Mouse (Mus musculus): Measurements from ENCODE around the gene Grin2a. TPM values are rescaled to one million over a fixed set of nuclear protein-coding genes. Genes with fewer than 3 reads are reported as not detected.

The Grin2a gene
- total RNA-seq, 2 experiments from 2014 or later: 51.3 to 52.3 TPM

- DNase-seq: no peak
- intact Hi-C loops (cut with DNase I): no loop called here
These were observed 231.3 kb downstream of the Grin2a start for GRCm38 (mm10) chr16:9764086-9764485.

GRCm38 (mm10) chr16:9760347-9760746, 235.0 kb downstream of the Grin2a start:
- intact Hi-C loops (cut with DNase I): no loop called here
- DNase-seq: no peak

GRCm38 (mm10) chr16:9756849-9757248, 238.5 kb downstream of the Grin2a start:
- DNase-seq: no peak
- intact Hi-C loops (cut with DNase I): no loop called here

- intact Hi-C loops (cut with DNase I): no loop called here
- DNase-seq: no peak
These were observed 241.3 kb downstream of the Grin2a start for GRCm38 (mm10) chr16:9754061-9754460.

- peak; percentile 76 for DNase-seq
- intact Hi-C loops (cut with DNase I): no loop called here
These were observed 242.3 kb downstream of the Grin2a start for GRCm38 (mm10) chr16:9753045-9753444.

- intact Hi-C loops (cut with DNase I): no loop called here
- peak; percentile 40 for DNase-seq
These were observed 242.8 kb downstream of the Grin2a start for GRCm38 (mm10) chr16:9752600-9752999.

GRCm38 (mm10) chr16:9751045-9751569, 244.3 kb downstream of the Grin2a start:
- intact Hi-C loops (cut with DNase I): no loop called here
- DNase-seq: peak; percentile 69

GRCm38 (mm10) chr16:9749661-9750060, 245.7 kb downstream of the Grin2a start:
- intact Hi-C loops (cut with DNase I): no loop called here
- no peak for DNase-seq

GRCm38 (mm10) chr16:9742443-9742842, 252.9 kb downstream of the Grin2a start:
- no peak for DNase-seq

GRCm38 (mm10) chr16:9738679-9739078, 256.7 kb downstream of the Grin2a start:
- DNase-seq: no peak
- intact Hi-C loops (cut with DNase I): no loop called here

More at GRCm38 (mm10) chr16:9742443-9742842, 252.9 kb downstream of the Grin2a start:
- intact Hi-C loops (cut with DNase I): no loop called here

GRCm38 (mm10) chr16:9737131-9737530, 258.2 kb downstream of the Grin2a start:
- intact Hi-C loops (cut with DNase I): no loop called here
- DNase-seq: no peak

- peak; percentile 87 for DNase-seq
- intact Hi-C loops (cut with DNase I): no loop called here
These were observed 259.8 kb downstream of the Grin2a start for GRCm38 (mm10) chr16:9735365-9736080.

GRCm38 (mm10) chr16:9727603-9728002, 267.8 kb downstream of the Grin2a start:
- intact Hi-C loops (cut with DNase I): no loop called here
- peak; percentile 13 for DNase-seq

GRCm38 (mm10) chr16:9725578-9726113, 269.7 kb downstream of the Grin2a start:
- DNase-seq: peak; percentile 60
- intact Hi-C loops (cut with DNase I): no loop called here

- no peak for DNase-seq
- intact Hi-C loops (cut with DNase I): no loop called here
These were observed 284.0 kb downstream of the Grin2a start for GRCm38 (mm10) chr16:9711398-9711797.

- intact Hi-C loops (cut with DNase I): no loop called here
- no peak for DNase-seq
These were observed 285.4 kb downstream of the Grin2a start for GRCm38 (mm10) chr16:9709921-9710320.

GRCm38 (mm10) chr16:9697141-9697540, 298.2 kb downstream of the Grin2a start:
- DNase-seq: no peak

GRCm38 (mm10) chr16:9694081-9694480, 301.3 kb downstream of the Grin2a start:
- no peak for DNase-seq
- intact Hi-C loops (cut with DNase I): no loop called here

More at GRCm38 (mm10) chr16:9697141-9697540, 298.2 kb downstream of the Grin2a start:
- intact Hi-C loops (cut with DNase I): no loop called here

- intact Hi-C loops (cut with DNase I): loop anchor here (10.0 kb wide), 1 partner anchor 306 kb away; the partner anchor contains the start of gene Grin2a
- no peak for DNase-seq
These were observed 306.7 kb downstream of the Grin2a start for GRCm38 (mm10) chr16:9688523-9689140.

GRCm38 (mm10) chr16:9680572-9680971, 314.8 kb downstream of the Grin2a start:
- DNase-seq: no peak
- intact Hi-C loops (cut with DNase I): loop anchor here (10.0 kb wide), 1 partner anchor 314 kb away; the partner anchor contains the start of gene Grin2a

- intact Hi-C loops (cut with DNase I): loop anchor here (10.0 kb wide), 1 partner anchor 315 kb away; the partner anchor contains the start of gene Grin2a
- DNase-seq: no peak
These were observed 315.4 kb downstream of the Grin2a start for GRCm38 (mm10) chr16:9679994-9680393.
